Mouse (Mus musculus) cerebellum, adult 9-10 months (tissue): ENCODE measurements around the gene Wdr24.
A peak's percentile ranks its signal among the peaks of the same experiment; 100 is the strongest.
"Not testable (repeated sequence)": the region's sequence is repeated elsewhere in the genome, so short reads cannot be mapped to it uniquely, and the experiment has no call there.

Experiments
- DNase-seq: peaks from one replicate; pipeline ENCODE4 v3.0.0; 2022

Wdr24 gene

GRCm38 (mm10) chr17:25823452-25823851 lies at the start of gene Wdr24:
TSS of gene Wdr24 (plus strand) at chr17:25823627.
- DNase-seq: peak; percentile 88

GRCm38 (mm10) chr17:25775318-25776062 lies 47.9 kb upstream of the Wdr24 start:
- peak; percentile 24 for DNase-seq

GRCm38 (mm10) chr17:25777948-25778347 lies 45.5 kb upstream of the Wdr24 start:
- DNase-seq: no peak

GRCm38 (mm10) chr17:25781339-25781738 lies 42.1 kb upstream of the Wdr24 start:
- DNase-seq: no peak

GRCm38 (mm10) chr17:25783086-25783485 lies 40.3 kb upstream of the Wdr24 start:
- DNase-seq: peak; percentile 71

- peak; percentile 46 for DNase-seq
Measured at GRCm38 (mm10) chr17:25783861-25784574, 39.4 kb upstream of the Wdr24 start.

GRCm38 (mm10) chr17:25785281-25785745 lies 38.1 kb upstream of the Wdr24 start, which contains the start of gene Haghl:
TSS of gene Haghl (minus strand) at chr17:25785673.
- peak; percentile 98 for DNase-seq

GRCm38 (mm10) chr17:25786280-25786679 lies 37.1 kb upstream of the Wdr24 start, which contains the start of gene Ccdc78:
TSS of gene Ccdc78 (plus strand) at chr17:25786580.
- no peak for DNase-seq

GRCm38 (mm10) chr17:25786781-25787504 lies 36.5 kb upstream of the Wdr24 start:
- no peak for DNase-seq

GRCm38 (mm10) chr17:25791320-25791842 lies 32.0 kb upstream of the Wdr24 start:
- no peak for DNase-seq

- DNase-seq: peak; percentile 86
Measured at GRCm38 (mm10) chr17:25791843-25792527, 31.4 kb upstream of the Wdr24 start.

- DNase-seq: no peak
Measured at GRCm38 (mm10) chr17:25792615-25793014, 30.8 kb upstream of the Wdr24 start, which contains the start of gene Fam173a. TSS of gene Fam173a (minus strand) at chr17:25792901.

- no peak for DNase-seq
Measured at GRCm38 (mm10) chr17:25794197-25794596, 29.2 kb upstream of the Wdr24 start.

- no peak for DNase-seq
Measured at GRCm38 (mm10) chr17:25794998-25795397, 28.4 kb upstream of the Wdr24 start.

GRCm38 (mm10) chr17:25795609-25796092 lies 27.8 kb upstream of the Wdr24 start, which contains the start of gene AC134908.4:
TSS of gene AC134908.4 (minus strand) at chr17:25795659.
- DNase-seq: no peak

- DNase-seq: no peak
Measured at GRCm38 (mm10) chr17:25796211-25796771, 27.1 kb upstream of the Wdr24 start.

GRCm38 (mm10) chr17:25796951-25797369 lies 26.5 kb upstream of the Wdr24 start, which contains the start of gene Metrn:
TSS of gene Metrn (minus strand) at chr17:25797136.
- no peak for DNase-seq

- peak; percentile 86 for DNase-seq
Measured at GRCm38 (mm10) chr17:25801029-25801428, 22.4 kb upstream of the Wdr24 start.

- DNase-seq: no peak
Measured at GRCm38 (mm10) chr17:25802825-25803517, 20.5 kb upstream of the Wdr24 start.

- no peak for DNase-seq
Measured at GRCm38 (mm10) chr17:25806507-25806906, 16.9 kb upstream of the Wdr24 start.

GRCm38 (mm10) chr17:25807452-25807851 lies 16.0 kb upstream of the Wdr24 start:
- not testable (repeated sequence) for DNase-seq
